Mouse (Mus musculus): ENCODE measurements around the gene Pea15a. TPM values are rescaled to one million over a fixed set of nuclear protein-coding genes. Genes with fewer than 3 reads are reported as not detected.

Gene Pea15a
- polyA plus RNA-seq, 1 experiment from 2014 or later = 388 TPM

DNA sequence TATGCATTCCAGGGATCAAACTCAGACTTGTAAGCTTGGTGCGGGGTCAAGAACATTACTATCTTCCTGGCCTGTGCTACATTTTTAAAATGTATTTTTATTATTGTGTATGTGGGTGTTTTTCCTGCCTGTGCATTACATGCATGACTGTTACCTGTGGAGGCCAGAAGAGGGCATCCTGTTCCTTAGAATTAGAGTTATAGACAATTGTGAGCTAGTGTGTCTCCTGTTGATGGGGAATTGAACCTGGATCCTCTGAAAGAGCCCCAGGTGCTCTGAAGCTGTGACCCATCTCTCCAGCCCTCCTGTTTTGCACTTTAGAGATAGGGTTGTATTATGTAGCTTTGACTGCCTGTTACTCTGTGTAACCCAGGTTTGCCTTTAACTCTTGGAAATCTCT, 44.6 kb downstream of the Pea15a start:
- H3K4me1 ChIP-seq (replicated peaks) = peaks cover 9% of the 10 kb centered on the region
- H3K9me3 ChIP-seq = no peaks in the 10 kb centered on the region
- peaks cover 22% of the 10 kb centered on the region for H3K36me3 ChIP-seq
- no peak overlapping the region for H3K4me2 ChIP-seq
- no peak overlapping the region for H3K4me3 ChIP-seq
- ATAC-seq (ENCODE audit: low read depth) = no peak
- H3K27ac ChIP-seq (replicated peaks) = no peak overlapping the region
- H3K27me3 ChIP-seq = no peaks in the 10 kb centered on the region
- WGBS = 97% methylated on average over 1 of the region's 1 CpGs
- no peak overlapping the region for H3K9ac ChIP-seq

DNA sequence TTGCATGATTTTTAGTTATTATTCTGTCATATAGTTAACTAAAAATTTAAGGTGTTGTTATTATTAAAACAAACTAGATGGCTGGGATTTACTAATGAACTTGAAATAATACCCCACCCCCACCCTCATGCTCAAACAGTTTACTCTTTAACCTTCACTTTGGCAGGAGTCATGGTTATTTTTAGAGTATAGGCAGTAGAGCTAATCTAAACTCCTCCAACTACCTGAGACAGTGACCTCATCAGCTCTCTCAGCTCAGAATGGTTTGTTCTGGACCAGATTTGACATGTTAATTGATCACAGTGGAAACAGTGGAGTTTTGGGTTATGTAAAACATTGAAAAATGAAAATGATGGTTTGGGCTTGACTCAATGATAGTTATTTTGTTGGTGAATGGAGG, 46.1 kb downstream of the Pea15a start:
- Histone ChIP-seq H3K27ac (replicated peaks) (no peak overlapping the region), H3K36me3 (peaks cover 19% of the 10 kb centered on the region), H3K4me2 (no peak overlapping the region), H3K27me3 (no peaks in the 10 kb centered on the region), H3K4me3 (no peak overlapping the region), H3K4me1 (replicated peaks) (peaks cover 9% of the 10 kb centered on the region), H3K9me3 (no peaks in the 10 kb centered on the region), H3K9ac (no peak overlapping the region)
- ATAC-seq (ENCODE audit: low read depth) = no peak

DNA sequence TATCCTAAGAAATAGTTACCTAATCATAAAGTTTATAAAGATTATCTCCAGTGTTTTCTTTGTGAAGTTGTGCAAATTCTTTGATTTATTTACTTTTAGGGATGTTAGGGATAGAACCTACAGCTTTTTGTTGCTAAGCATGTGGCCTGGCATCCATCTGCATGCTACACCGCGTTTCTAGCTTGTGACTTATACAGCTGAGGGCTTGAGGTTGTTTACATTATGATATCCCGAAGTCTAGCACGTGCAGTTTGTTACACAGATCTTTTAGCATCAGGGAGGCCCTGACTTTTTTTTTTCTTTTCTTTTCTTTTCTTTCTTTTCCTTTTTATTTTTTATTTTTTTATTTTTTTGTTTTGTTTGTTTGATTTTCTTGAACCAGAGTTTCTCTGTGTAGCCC, 46.6 kb downstream of the Pea15a start:
- Histone ChIP-seq H3K27me3 (no peaks in the 10 kb centered on the region), H3K9me3 (no peaks in the 10 kb centered on the region), H3K9ac (no peak overlapping the region), H3K36me3 (peaks cover 21% of the 10 kb centered on the region), H3K27ac (replicated peaks) (no peak overlapping the region), H3K4me3 (no peak overlapping the region), H3K4me1 (replicated peaks) (peaks cover 9% of the 10 kb centered on the region), H3K4me2 (no peak overlapping the region)
- WGBS = 80% methylated on average over 4 of the region's 4 CpGs
- no peak for ATAC-seq (ENCODE audit: low read depth)

DNA sequence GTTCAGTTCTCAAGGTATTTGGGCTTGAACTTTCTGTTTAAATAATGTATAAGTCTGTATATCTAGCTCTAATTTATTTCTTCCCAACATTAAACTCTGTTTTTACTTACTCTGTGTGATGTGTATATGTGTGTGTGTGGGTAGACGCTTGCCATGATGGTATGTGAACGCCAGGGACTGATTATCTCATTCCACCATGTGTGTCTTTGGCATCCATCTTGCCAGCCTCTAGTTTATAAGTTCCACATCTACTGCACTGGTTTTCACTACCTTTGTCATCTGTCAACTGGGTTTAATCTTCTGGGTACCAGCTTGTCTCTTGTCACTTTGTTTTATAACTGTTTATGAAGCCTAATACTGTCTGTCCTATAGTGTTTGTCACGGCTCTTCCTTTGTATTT, 51.1 kb downstream of the Pea15a start:
- H3K4me3 ChIP-seq = no peak overlapping the region
- H3K9ac ChIP-seq = no peak overlapping the region
- no peaks in the 10 kb centered on the region for H3K9me3 ChIP-seq
- peaks cover 62% of the 10 kb centered on the region for H3K36me3 ChIP-seq
- WGBS = 94% methylated on average over 3 of the region's 3 CpGs
- H3K27ac ChIP-seq (replicated peaks) = no peak overlapping the region
- no peak for ATAC-seq (ENCODE audit: low read depth)
- no peak overlapping the region for H3K4me2 ChIP-seq
- no peaks in the 10 kb centered on the region for H3K27me3 ChIP-seq
- H3K4me1 ChIP-seq (replicated peaks) = peaks cover 15% of the 10 kb centered on the region

DNA sequence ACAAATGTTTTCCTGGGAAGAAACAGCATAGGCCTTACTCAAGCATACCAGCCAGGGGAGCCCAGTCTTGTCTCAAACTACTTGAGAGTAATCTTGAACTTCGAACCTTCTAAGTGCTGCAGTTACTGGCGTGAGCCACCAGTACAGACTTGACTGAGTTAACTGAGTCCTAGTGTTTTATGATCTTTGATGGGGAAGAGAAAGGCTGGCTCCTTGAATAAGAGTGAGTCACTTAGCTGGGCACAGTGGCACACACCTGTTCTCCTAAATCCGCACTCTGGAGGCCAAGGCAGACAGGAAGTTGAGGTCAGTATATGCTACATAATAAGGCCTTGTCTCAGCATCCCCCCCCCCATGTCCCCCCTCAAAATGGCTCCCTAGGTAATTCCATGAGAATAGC, 52.1 kb downstream of the Pea15a start:
- peaks cover 66% of the 10 kb centered on the region for H3K36me3 ChIP-seq
- no peaks in the 10 kb centered on the region for H3K9me3 ChIP-seq
- WGBS = 87% methylated on average over 3 of the region's 3 CpGs
- no peak for ATAC-seq (ENCODE audit: low read depth)
- no peak overlapping the region for H3K4me2 ChIP-seq
- peaks cover 23% of the 10 kb centered on the region for H3K4me1 ChIP-seq (replicated peaks)
- no peak overlapping the region for H3K27ac ChIP-seq (replicated peaks)
- H3K27me3 ChIP-seq = no peaks in the 10 kb centered on the region
- no peak overlapping the region for H3K9ac ChIP-seq
- no peak overlapping the region for H3K4me3 ChIP-seq

DNA sequence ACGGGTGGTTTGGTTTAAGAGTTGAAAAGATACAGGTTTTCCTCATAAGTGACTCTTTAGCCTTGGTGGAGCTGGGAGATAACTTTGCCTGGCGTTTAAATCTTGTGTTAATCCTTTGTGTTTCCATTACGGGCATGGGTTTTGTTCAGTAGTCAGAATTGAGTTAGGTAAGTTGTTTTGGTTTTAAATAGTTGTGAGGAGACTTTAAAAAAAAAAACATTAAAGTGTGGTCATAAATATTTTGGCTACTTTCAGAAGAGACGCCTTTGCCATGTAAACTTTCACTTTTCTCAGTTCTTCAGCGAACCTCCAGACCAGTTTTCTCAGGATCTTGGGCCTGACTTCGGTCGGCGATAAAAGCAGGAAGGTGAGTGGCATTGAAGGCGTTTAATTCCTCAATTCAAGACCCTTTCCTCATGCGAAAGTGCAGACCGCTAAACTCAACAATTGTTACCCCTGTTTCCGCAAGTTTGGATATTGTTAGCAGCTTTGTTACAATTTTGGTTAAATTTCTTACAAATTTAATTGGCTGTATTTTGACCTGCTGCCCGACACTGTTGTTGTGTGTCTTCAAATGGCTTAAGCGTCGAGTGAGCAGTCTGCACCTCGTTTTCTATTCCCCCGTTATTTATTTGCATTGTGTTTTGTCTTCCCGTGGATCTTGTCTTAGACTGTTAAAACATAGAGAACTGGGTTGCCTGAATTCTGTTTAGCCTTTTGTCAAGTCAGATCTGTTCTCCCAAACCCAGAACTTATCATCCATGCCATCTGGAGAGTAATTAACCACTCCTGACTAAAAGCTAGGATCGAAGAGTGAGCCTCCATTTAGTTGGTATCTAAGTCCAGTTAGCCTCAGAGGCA, 57.4 kb downstream of the Pea15a start:
- Histone ChIP-seq H3K9me3 (no peaks in the 10 kb centered on the region), H3K4me1 (replicated peaks) (peaks cover 38% of the 10 kb centered on the region), H3K36me3 (peaks cover 37% of the 10 kb centered on the region), H3K27ac (replicated peaks) (peak overlapping the region; percentile 92), H3K9ac (peak overlapping the region; percentile 88), H3K27me3 (no peaks in the 10 kb centered on the region), H3K4me3 (peak overlapping the region; percentile 67), H3K4me2 (peak overlapping the region; percentile 78)
- WGBS = 18% methylated on average over 19 of the region's 19 CpGs
- no peak for ATAC-seq (ENCODE audit: low read depth)

DNA sequence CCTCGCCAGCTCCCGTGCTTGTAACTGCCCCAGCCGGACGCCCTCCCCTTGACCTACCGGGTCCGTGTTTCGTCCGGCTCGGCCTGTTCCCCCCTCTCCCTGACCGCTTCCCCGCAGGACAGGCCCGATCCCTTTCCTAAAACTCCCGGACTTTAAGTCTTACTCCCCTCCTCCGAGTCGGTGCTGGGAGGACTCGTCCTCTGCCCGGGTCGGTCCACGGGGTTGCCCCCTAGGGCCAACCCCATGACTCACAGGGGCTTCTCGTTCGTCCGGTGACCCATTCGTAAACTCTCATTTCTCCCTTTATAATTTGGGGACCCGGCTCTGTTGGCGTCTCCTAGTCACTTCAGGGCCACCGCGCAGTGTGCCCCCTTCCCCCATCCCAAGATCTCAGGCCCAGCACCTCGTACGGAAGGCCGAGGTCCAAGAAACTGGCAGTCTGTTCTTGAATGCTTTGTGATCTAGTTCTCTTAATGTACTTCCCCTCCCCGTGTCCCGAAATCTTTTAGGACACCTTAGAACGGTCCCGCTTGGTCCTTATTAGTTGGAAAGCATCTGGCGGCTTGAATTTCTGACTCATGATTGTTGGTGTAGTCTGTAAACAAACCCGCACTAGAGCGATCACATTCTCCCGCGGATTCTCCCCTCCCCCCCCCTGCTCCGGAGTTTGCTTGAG, 58.2 kb downstream of the Pea15a start:
- Histone ChIP-seq H3K4me1 (replicated peaks) (peaks cover 38% of the 10 kb centered on the region), H3K36me3 (peaks cover 30% of the 10 kb centered on the region), H3K4me2 (peak overlapping the region; percentile 78), H3K27me3 (no peaks in the 10 kb centered on the region), H3K9me3 (no peaks in the 10 kb centered on the region), H3K9ac (peak overlapping the region; percentile 88), H3K4me3 (peak overlapping the region; percentile 67), H3K27ac (replicated peaks) (peak overlapping the region; percentile 92)
- under 1% methylated on average over 40 of the region's 40 CpGs for WGBS
- ATAC-seq (ENCODE audit: low read depth) = peak; percentile 64

DNA sequence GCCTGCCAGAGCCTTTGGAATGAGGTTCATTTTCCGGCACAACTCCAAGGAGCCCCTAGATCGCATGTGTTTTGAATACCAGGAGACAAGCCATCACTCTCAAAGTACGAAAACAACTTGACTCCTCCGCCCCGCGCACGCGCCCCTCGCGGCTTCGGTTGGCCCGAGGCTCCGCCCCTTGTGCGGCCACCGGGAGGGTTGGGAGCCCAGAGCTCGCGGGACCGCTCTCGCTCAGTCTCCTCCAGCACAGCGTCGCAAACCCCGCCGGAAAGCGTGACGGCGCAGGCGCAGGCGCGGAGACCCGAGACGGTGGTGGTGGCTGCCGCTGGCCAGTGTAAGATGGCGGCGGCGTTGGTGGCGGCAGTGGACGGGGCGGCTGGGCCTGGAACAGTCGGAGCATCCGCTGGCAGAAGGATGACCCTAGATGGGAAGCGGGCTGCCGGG, 58.7 kb downstream of the Pea15a start, which contains the start of gene Dcaf8:
Gene Dcaf8, plus strand, starts transcription at position 250 of the 444 bp plus-strand sequence.
- Histone ChIP-seq H3K4me3 (peak within 1 kb of the TSS; percentile 67), H3K4me1 (replicated peaks) (peaks cover 38% of the 10 kb centered on the region), H3K27ac (replicated peaks) (peak within 1 kb of the TSS; percentile 92), H3K27me3 (no peaks in the 10 kb centered on the region), H3K4me2 (peak within 1 kb of the TSS; percentile 78), H3K9me3 (no peaks in the 10 kb centered on the region), H3K9ac (peak within 1 kb of the TSS; percentile 88), H3K36me3 (peaks cover 24% of the 10 kb centered on the region)
- WGBS = under 1% methylated on average over 42 of the region's 42 CpGs
- ATAC-seq (ENCODE audit: low read depth) = peak; percentile 99

Other genes starting within 250 kb of the Pea15a start
- gene Vangl2, start 178.4 kb downstream of the Pea15a start, polyA plus RNA-seq (2015; fragmentation: Nextera tagmentation; extraction: Ambion mirVana) = 46.8 and 50.5 TPM in 2 replicates
- gene Nhlh1, start 149.2 kb downstream of the Pea15a start, polyA plus RNA-seq (2015; fragmentation: Nextera tagmentation; extraction: Ambion mirVana) = 10.4 and 10.8 TPM in 2 replicates
- 183 and 199 TPM in 2 replicates for gene Copa, start 124.3 kb downstream of the Pea15a start, polyA plus RNA-seq (2015; fragmentation: Nextera tagmentation; extraction: Ambion mirVana)
- gene Ncstn, start 124.0 kb downstream of the Pea15a start, polyA plus RNA-seq (2015; fragmentation: Nextera tagmentation; extraction: Ambion mirVana) = 123 and 124 TPM in 2 replicates
- gene Pex19, start 80.0 kb downstream of the Pea15a start, polyA plus RNA-seq (2015; fragmentation: Nextera tagmentation; extraction: Ambion mirVana) = 163 and 164 TPM in 2 replicates
- gene Dcaf8, start 58.7 kb downstream of the Pea15a start, polyA plus RNA-seq (2015; fragmentation: Nextera tagmentation; extraction: Ambion mirVana) = 94.0 and 96.6 TPM in 2 replicates
- gene Casq1, start 13.1 kb upstream of the Pea15a start, polyA plus RNA-seq (2015; fragmentation: Nextera tagmentation; extraction: Ambion mirVana) = 2.3 and 2.6 TPM in 2 replicates
- gene Atp1a4, start 51.6 kb upstream of the Pea15a start, polyA plus RNA-seq (2015; fragmentation: Nextera tagmentation; extraction: Ambion mirVana) = not detected in 2 replicates
- gene Igsf8, start 54.8 kb upstream of the Pea15a start, polyA plus RNA-seq (2015; fragmentation: Nextera tagmentation; extraction: Ambion mirVana) = 116 and 126 TPM in 2 replicates
- gene Atp1a2, start 91.3 kb upstream of the Pea15a start, polyA plus RNA-seq (2015; fragmentation: Nextera tagmentation; extraction: Ambion mirVana) = 38.6 and 40.0 TPM in 2 replicates
- gene Kcnj9, start 122.5 kb upstream of the Pea15a start, polyA plus RNA-seq (2015; fragmentation: Nextera tagmentation; extraction: Ambion mirVana) = 1.5 and 2.1 TPM in 2 replicates
- 1.9 and 2.0 TPM in 2 replicates for gene Kcnj10, start 134.4 kb upstream of the Pea15a start, polyA plus RNA-seq (2015; fragmentation: Nextera tagmentation; extraction: Ambion mirVana)
- 5.1 and 5.7 TPM in 2 replicates for gene Pigm, start 169.7 kb upstream of the Pea15a start, polyA plus RNA-seq (2015; fragmentation: Nextera tagmentation; extraction: Ambion mirVana)

Measured in neural tube, embryonic 13.5 days (tissue).